Mouse (Mus musculus) large intestine, adult 2 months (tissue): Measurements from ENCODE around the gene Hoxa11. TPM values are rescaled to one million over a fixed set of nuclear protein-coding genes. Genes with fewer than 3 reads are reported as not detected.

ENCODE experiments used
- DNase-seq: peaks from one replicate; pipeline ENCODE4 v3.0.0-alpha.2; 2012; ENCODE audit warnings: low read depth, low spot score
- WGBS: fragments of 180-500 bp; shearing (Covaris S2); methylation state at CpG from one replicate; pipeline ENCODE4 v1.1.7; 2018; 5-methylcytosine and 5-hydroxymethylcytosine counted together
- polyA plus RNA-seq: library from polyadenylated mRNA; depleted of rRNA; stranded (reverse); fragments of >200 nt; gene quantifications from 2 replicates; pipeline ENCODE4 v1.2.3, GENCODE M21; 2012

Gene Hoxa11
- polyA plus RNA-seq, 1 experiment = not detected

- no peak for DNase-seq
- WGBS = 11% methylated on average over 16 of the region's 16 CpGs
These were observed 3.8 kb upstream of the Hoxa11 start for GRCm38 (mm10) chr6:52249415-52249738.

DNA sequence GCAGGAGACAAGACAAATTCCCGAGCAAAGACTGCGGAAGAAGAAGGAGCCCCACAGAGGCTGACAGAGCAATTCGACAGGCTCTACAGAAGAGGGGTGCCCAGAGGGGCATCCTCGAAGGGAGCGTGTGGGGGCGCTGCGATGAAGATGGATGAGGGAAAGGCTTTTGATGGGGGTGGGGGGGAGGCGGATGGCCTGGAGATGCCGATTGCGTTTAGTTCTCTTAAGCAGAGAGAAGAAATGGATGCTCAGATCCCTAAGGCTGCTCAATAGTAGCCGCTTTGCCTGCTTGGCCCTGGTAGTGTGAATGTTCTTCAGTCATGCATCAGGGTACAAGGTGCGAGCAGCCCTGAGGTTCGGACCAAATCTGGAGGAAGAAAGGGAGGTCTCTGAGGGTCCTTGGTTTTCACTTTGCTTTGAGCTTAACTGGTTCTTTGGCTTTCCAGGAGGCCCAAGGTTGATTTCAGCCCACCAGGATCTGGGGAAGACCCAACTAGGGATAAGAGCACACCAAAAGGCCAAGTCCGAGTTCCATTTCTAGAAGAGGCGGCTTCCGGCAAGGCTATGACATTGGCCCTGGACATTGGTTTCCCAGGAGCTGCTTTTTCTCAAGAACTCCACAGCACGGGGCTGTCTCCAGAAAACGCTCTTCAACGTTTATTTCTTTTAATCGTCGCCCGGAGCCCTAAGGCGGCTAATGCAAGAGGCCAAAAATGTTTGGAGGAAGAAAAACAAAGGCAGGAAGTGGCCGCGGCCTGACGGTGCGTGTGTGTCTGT is 3.2 kb upstream of the Hoxa11 start:
- no peak for DNase-seq
- WGBS = 9% methylated on average over 27 of the region's 27 CpGs

- DNase-seq = no peak
These were observed 2.4 kb upstream of the Hoxa11 start for GRCm38 (mm10) chr6:52247766-52248637.

GRCm38 (mm10) chr6:52246916-52247315 is 1.3 kb upstream of the Hoxa11 start:
- 16% methylated on average over 3 of the region's 3 CpGs for WGBS
- DNase-seq = no peak

More at GRCm38 (mm10) chr6:52247766-52248637, 2.4 kb upstream of the Hoxa11 start:
- WGBS = 6% methylated on average over 23 of the region's 23 CpGs

- WGBS = 2% methylated on average over 26 of the region's 26 CpGs
These were observed 793 bp upstream of the Hoxa11 start for GRCm38 (mm10) chr6:52246403-52246803.

GRCm38 (mm10) chr6:52245040-52245756 is 412 bp downstream of the Hoxa11 start:
- no peak for DNase-seq
- 1% methylated on average over 71 of the region's 71 CpGs for WGBS

More at GRCm38 (mm10) chr6:52246403-52246803, 793 bp upstream of the Hoxa11 start:
- no peak for DNase-seq

GRCm38 (mm10) chr6:52244471-52245039 is 1.1 kb downstream of the Hoxa11 start:
- 7% methylated on average over 23 of the region's 23 CpGs for WGBS
- no peak for DNase-seq

DNA sequence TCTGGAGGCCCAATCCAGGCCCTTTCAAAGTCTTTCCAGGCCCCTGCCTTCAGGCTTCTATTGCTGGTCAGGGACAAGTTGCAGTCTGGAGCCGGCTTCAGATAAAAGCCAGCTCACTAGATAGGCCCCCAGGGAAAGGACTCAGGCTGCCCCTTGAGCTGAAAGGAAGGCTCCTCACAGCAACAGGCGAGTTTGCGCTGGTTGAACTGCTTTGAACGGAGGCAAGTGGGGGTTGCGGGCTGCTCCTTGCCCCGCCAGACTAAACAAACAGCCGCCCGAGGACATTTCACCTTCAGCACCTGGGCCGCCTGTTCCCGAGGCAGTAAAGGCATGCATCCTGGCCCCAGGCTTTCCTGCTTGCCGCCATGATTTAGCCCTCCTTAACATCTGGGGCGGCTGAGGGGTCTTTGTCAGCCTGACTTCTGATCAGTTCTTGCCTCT is 1.9 kb downstream of the Hoxa11 start:
- DNase-seq = no peak
- WGBS = 12% methylated on average over 12 of the region's 12 CpGs

DNA sequence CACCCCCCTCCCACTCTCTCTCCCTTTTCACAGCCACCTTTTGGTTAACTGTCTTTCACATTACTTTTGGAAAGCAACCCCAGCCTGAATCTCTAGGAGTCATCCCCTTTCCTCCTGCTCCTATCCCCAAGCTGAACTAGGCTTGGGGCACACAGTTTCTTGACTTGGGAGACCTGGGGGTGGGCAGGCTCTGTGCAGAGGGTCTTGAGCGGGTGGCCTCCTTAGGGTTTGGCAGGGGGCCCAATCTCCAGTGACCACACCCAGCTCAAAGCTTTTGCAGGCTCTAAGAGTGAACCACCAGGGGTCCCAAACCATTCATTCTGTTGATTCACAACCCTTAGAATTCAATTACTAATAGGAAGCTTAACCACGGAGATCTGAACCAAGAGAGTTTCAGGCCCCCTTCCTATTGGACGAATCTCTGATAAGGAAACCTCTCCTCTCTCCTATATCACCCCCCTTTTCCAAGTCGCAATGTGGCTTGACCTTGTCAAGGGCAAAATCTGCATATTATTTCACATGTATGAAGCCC is 2.7 kb downstream of the Hoxa11 start:
- WGBS = 48% methylated on average over 4 of the region's 4 CpGs
- no peak for DNase-seq

- no peak for DNase-seq
- 9% methylated on average over 9 of the region's 9 CpGs for WGBS
These were observed 4.5 kb downstream of the Hoxa11 start for GRCm38 (mm10) chr6:52241001-52241621.

DNA sequence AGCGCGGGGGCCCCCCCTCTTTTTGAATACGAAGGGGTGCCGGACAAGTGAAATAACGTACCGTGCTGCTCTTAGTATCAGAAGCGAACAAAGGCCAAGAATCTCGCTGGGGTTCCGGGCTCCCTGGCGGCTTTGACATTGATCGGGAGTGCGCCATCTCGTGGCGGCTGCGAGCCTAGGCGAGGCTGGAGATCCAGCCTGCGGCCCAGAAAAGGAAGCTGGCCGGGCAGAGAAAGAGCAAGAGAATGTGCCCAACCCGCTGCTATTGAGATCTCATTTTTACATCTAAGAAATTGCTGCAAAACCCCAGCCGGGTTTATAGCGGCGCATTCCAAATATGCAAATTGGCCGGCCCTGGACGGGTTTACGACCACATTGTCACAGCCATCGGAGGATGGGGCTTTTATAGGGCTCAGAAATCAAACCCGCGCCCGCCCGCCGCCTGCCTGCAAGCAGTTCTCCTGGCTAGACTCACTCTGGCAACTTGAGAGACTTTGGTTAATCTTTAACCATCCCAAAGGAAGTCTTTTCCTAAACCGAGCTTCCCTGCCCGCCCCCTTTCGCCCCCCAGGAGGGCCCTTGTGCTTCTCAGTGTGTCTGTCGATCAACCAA is 5.1 kb downstream of the Hoxa11 start, which contains the start of gene Hoxa10:
Gene Hoxa10, minus strand, starts transcription at position 466 of the 612 bp plus-strand sequence.
- no peak for DNase-seq
- WGBS = 1% methylated on average over 35 of the region's 35 CpGs

DNA sequence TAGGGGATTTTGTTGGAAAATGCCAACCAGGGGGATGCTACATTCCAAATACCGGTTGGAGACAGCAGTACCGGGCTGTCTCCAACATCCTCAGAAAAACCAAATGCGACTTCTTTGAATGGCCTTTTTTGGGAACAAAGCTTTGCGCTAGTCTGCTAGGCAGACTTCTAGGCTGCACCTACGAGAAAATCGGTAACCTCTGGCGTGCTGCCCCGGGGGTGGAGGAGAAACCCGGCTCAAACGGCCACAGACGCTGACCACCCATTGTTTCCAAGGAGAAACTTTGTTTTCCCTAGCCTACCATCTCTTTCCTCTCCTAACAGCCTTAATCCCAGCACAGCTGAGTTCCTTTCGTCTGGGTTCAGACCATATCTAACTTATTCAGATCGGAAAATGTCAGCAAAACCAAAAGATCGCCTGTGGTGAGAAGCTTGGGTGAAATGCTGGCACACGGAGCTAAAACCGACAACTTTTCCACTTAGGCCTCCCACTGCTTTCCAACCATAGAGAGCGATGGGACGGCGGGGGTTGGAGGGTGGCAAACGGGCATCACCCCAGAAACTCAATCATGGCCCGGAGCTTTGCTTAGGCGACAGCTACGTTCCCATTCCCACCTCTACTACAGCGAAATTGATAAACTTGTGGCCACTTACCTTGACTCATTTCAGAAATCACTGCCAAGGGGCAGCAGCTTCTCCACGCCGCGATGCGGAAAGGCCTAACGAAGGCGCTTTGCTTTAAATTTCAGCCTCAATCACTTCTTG is 5.8 kb downstream of the Hoxa11 start:
- 2% methylated on average over 30 of the region's 30 CpGs for WGBS
- no peak for DNase-seq

DNA sequence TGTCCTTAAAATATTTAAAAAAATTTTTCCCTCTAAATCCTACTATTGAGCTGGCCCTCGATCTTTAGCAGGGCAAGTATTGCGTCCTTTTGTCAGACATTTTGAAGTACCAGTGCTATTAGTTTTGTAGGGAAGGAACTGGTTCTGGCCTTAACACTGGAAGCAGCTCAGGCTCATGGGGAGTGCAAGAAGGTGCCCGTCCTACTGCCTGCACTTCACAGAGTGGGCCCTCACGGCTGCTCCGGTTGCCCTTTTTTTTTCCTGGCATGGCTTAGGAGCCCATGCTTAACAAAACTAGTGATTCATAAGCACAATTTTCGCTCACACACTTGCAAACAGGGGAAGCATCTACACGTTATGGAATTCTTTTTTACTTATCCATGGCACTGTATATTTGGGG is 6.6 kb downstream of the Hoxa11 start:
- DNase-seq = no peak
- 17% methylated on average over 7 of the region's 7 CpGs for WGBS

DNA sequence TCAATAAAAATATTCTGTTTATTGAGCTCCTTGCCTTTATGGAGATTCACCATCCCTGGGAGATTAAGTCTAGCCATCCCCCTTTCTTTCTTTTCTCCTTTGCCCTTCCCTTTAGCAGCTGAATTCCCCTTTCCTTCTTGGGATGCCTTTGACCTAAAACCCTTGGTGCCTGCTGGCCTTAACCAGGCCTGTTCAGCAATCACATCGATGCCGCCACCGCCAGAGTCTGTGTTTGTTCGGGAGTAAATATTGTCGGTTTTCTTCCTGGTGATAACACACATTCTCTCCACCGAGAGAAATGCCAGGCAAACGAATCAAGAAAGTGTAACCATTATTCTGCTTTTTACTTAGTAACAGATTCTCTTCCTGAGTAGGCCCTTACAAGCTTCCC is 7.5 kb downstream of the Hoxa11 start:
- no peak for DNase-seq
- WGBS = 8% methylated on average over 7 of the region's 7 CpGs

DNA sequence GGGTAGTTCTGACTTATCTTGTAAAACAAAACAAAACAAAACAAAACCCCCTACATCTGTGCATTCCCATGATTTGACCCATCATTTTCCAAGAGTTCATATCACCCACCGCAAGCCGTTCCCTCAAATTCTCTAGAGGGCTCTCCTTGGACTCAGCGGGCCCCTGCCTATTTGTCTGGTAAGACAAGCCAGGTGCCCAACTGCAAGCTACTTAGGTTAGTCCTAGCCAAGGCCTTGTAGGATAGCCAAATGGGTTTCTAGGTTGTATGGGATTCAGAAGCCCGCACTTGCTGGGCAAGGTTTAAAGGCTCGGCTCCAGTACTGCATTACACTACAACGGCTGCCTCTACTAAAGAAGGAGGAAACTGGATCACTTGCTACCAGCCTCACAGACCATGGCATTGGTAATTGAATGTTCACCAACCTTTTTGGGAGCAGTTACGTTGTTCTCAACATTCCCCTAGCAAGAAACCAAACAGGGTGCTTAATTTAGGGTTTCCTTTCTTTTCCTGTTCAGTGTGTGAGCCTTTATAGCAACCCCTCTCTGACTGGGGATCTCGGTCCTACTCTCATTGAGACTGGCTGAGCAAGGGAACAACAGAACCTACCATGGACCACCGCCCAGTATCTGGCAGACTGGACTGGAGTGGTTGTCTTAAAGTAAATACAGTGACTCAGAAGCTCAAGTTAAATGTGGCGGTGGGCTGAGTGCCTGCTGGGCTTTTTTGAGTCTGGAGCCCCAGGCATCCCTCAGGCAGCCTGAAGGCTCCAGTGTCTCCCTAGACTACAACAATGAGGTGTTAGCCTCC is 8.1 kb downstream of the Hoxa11 start:
- WGBS = 25% methylated on average over 10 of the region's 10 CpGs
- no peak for DNase-seq

DNA sequence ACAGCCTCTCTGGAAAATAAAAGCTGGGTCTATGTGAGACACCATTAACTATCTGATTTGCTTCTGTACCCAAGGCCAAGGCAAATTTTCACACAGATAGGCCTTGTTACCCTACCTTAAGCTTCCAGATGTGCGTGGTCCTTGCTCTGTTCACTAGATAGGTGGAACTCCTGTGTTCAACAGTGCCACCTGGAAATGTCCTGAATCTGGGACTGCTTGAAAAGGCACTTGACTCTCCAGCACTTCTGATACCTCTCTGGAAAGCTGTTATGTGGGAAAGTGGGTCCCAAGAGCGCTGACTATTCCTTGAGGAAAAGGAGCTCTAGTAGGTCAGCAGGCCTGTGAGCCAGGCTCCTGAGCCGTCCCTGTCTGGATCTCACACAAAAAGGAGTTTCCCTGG is 8.8 kb downstream of the Hoxa11 start:
- 40% methylated on average over 3 of the region's 3 CpGs for WGBS
- DNase-seq = no peak

GRCm38 (mm10) chr6:52235866-52236265 is 9.7 kb downstream of the Hoxa11 start:
- no peak for DNase-seq
- 40% methylated on average over 6 of the region's 6 CpGs for WGBS
